Mouse (Mus musculus): Measurements from ENCODE around the gene Prkce.

- TF ChIP-seq CTCF (IDR thresholded peaks at IDR 0.05; ENCODE audit: low read depth) (no peak), EP300 (IDR thresholded peaks at IDR 0.05; ENCODE audit: low read depth) (no peak)
Observed at GRCm38 (mm10) chr17:86582341-86582740, 414.8 kb downstream of the Prkce start.
